Mouse (Mus musculus): ENCODE results near the gene Etnk1.

The Etnk1 gene

GRCm38 (mm10) chr6:143219347-143219746, 52.3 kb downstream of the Etnk1 start:
- DNase-seq, result peak; percentile 79

- DNase-seq, result no peak
Observed at GRCm38 (mm10) chr6:143221245-143221644, 54.2 kb downstream of the Etnk1 start.

- DNase-seq, result no peak
Observed at GRCm38 (mm10) chr6:143224057-143224456, 57.0 kb downstream of the Etnk1 start.

GRCm38 (mm10) chr6:143224885-143225284, 57.9 kb downstream of the Etnk1 start:
- DNase-seq, result no peak

GRCm38 (mm10) chr6:143228696-143229095, 61.7 kb downstream of the Etnk1 start:
- no peak for DNase-seq

GRCm38 (mm10) chr6:143229906-143230305, 62.9 kb downstream of the Etnk1 start:
- DNase-seq, result peak; percentile 35

- no peak for DNase-seq
Observed at GRCm38 (mm10) chr6:143230888-143231287, 63.9 kb downstream of the Etnk1 start.

GRCm38 (mm10) chr6:143232718-143233117, 65.7 kb downstream of the Etnk1 start:
- peak; percentile 50 for DNase-seq

- DNase-seq, result no peak
Observed at GRCm38 (mm10) chr6:143234868-143235267, 67.8 kb downstream of the Etnk1 start.

- DNase-seq, result no peak
Observed at GRCm38 (mm10) chr6:143239362-143240074, 72.5 kb downstream of the Etnk1 start.

GRCm38 (mm10) chr6:143243191-143243590, 76.2 kb downstream of the Etnk1 start:
- no peak for DNase-seq

- no peak for DNase-seq
Observed at GRCm38 (mm10) chr6:143257921-143258320, 90.9 kb downstream of the Etnk1 start.

GRCm38 (mm10) chr6:143259169-143259629, 92.2 kb downstream of the Etnk1 start:
- DNase-seq, result no peak

- peak; percentile 14 for DNase-seq
Observed at GRCm38 (mm10) chr6:143259870-143260559, 93.0 kb downstream of the Etnk1 start.

- DNase-seq, result no peak
Observed at GRCm38 (mm10) chr6:143260560-143261288, 93.7 kb downstream of the Etnk1 start.

GRCm38 (mm10) chr6:143261289-143261665, 94.3 kb downstream of the Etnk1 start:
- no peak for DNase-seq

GRCm38 (mm10) chr6:143265482-143265881, 98.5 kb downstream of the Etnk1 start:
- DNase-seq, result no peak

- no peak for DNase-seq
Observed at GRCm38 (mm10) chr6:143279222-143279621, 112.2 kb downstream of the Etnk1 start.

Data from kidney, postnatal 14 days (tissue).